17 mouse cellular contexts compared by ENCODE assay signal in the genomic region with DNA sequence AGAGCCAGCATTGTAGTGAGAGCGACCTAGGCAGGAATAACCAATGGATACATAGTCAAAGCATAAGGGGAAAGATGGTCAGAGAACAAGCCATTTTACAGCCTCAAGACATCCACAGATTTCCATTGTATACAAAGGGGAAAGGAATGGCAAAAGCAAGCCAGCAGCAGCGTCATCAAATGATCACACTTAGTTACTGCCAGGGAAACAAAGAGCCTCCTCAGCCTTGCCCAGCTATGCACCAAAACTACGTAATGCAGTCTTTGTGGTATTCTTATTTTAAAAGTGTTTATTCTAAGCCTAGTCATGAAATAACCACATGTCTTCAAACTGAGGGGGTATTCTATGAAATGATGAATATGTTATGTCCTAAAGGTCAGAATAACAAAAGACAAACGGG.
DNase-seq lines count a peak whose midpoint lies in the region; ATAC-seq and TF ChIP-seq lines count a peak whose summit lies in the region.
"Had no signal": no experiment of that assay in that cellular context is flagged by ENCODE, and none has a peak within 500 bp of the region (broad histone marks: within the 10 kb centered on the region; RNA-seq: fewer than 3 reads in every experiment).

No protein-coding gene starts in this region.

- WGBS in neural tube, embryonic 13.5 days = 51% methylated on average over 4 of the region's 4 CpGs
- 32% methylated on average over 4 of the region's 4 CpGs for WGBS in forebrain, postnatal 0 days
- 12% methylated on average over 4 of the region's 4 CpGs for WGBS in olfactory bulb, adult 2 months

- no peak overlapping the region for H3K4me2 ChIP-seq in neural tube, embryonic 13.5 days
- H3K4me2 ChIP-seq in forebrain, postnatal 0 days (ENCODE audit: low read depth) = no peak overlapping the region
- H3K4me2 ChIP-seq: heart, embryonic 13.5 days; limb, embryonic 12.5 days had no signal

- H3K36me3 ChIP-seq in neural tube, embryonic 13.5 days = no peaks in the 10 kb centered on the region
- no peaks in the 10 kb centered on the region for H3K36me3 ChIP-seq in forebrain, postnatal 0 days (ENCODE audit: insufficient read depth)
- H3K36me3 ChIP-seq: heart, embryonic 13.5 days; limb, embryonic 12.5 days had no signal

- no peak overlapping the region for H3K9ac ChIP-seq in neural tube, embryonic 13.5 days
- H3K9ac ChIP-seq in forebrain, postnatal 0 days = no peak overlapping the region
- H3K9ac ChIP-seq: heart, embryonic 13.5 days; limb, embryonic 12.5 days; liver, embryonic 14.5 days had no signal

- H3K9me3 ChIP-seq in neural tube, embryonic 13.5 days = no peaks in the 10 kb centered on the region
- no peaks in the 10 kb centered on the region for H3K9me3 ChIP-seq in forebrain, postnatal 0 days (ENCODE audit: low read length)
- H3K9me3 ChIP-seq: heart, embryonic 13.5 days; limb, embryonic 12.5 days had no signal

- no peak for TF ChIP-seq CTCF in forebrain, postnatal 0 days (IDR thresholded peaks at IDR 0.05; ENCODE audit: low read depth)
- no peak for TF ChIP-seq CTCF in olfactory bulb, adult 2 months (IDR thresholded peaks at IDR 0.05; ENCODE audit: insufficient read depth, low read depth, low read length)

- H3K27ac ChIP-seq in neural tube, embryonic 13.5 days (replicated peaks) = peak overlapping the region; percentile 90; the same call in 1 of the 2 replicates
- no peak overlapping the region for H3K27ac ChIP-seq in forebrain, postnatal 0 days (ENCODE audit: low read depth, low read length)
- 0 out of 2 replicates have a peak overlapping the region, but pooled peaks have one; percentile 40 for H3K27ac ChIP-seq in olfactory bulb, adult 2 months (ENCODE audit: insufficient read depth, low read depth, low read length)
- H3K27ac ChIP-seq: heart, embryonic 13.5 days; limb, embryonic 12.5 days; liver, embryonic 14.5 days had no signal

- no peaks in the 10 kb centered on the region for H3K27me3 ChIP-seq in neural tube, embryonic 13.5 days
- no peaks in the 10 kb centered on the region for H3K27me3 ChIP-seq in forebrain, postnatal 0 days (ENCODE audit: insufficient read depth, low read length)
- H3K27me3 ChIP-seq: heart, embryonic 13.5 days; limb, embryonic 12.5 days had no signal

- no peak for ATAC-seq in neural tube, embryonic 13.5 days (ENCODE audit: low read depth)
- ATAC-seq in forebrain, postnatal 0 days = no peak
- ATAC-seq: intestine, embryonic 16.5 days had no signal

- no peak overlapping the region for H3K4me3 ChIP-seq in neural tube, embryonic 13.5 days
- H3K4me3 ChIP-seq in forebrain, postnatal 0 days (ENCODE audit: low read depth, low read length) = no peak overlapping the region
- no peak overlapping the region for H3K4me3 ChIP-seq in olfactory bulb, adult 2 months (ENCODE audit: insufficient read depth, low read depth, low read length)
- H3K4me3 ChIP-seq: heart, embryonic 13.5 days; limb, embryonic 12.5 days had no signal

- no peak for TF ChIP-seq POLR2A in olfactory bulb, adult 2 months (IDR thresholded peaks at IDR 0.05; ENCODE audit: insufficient read depth, low read depth, low read length)

- peaks cover 84% of the 10 kb centered on the region for H3K4me1 ChIP-seq in neural tube, embryonic 13.5 days (replicated peaks)
- H3K4me1 ChIP-seq in forebrain, postnatal 0 days (ENCODE audit: insufficient read depth) = peaks cover 36% of the 10 kb centered on the region
- H3K4me1 ChIP-seq in olfactory bulb, adult 2 months (ENCODE audit: control insufficient read depth, insufficient read depth, low read length) = peaks cover 31% of the 10 kb centered on the region

- DNase-seq in layer of hippocampus, adult 11-12 months (ENCODE audit: low spot score) = peak; percentile 43
- no peak for DNase-seq in layer of hippocampus, adult 18-20 months (ENCODE audit: low spot score in 2 of 2)
- no peak for DNase-seq in neural tube, embryonic 10.5 days (ENCODE audit: extremely low spot score, low spot score)
- peak; percentile 54 for DNase-seq in forebrain, postnatal 0 days
- no peak for DNase-seq in right cerebral cortex, postnatal 4 days
- DNase-seq in spleen, postnatal 36 days (ENCODE audit: low spot score in 2 of 2) = no peak
- DNase-seq: cerebellum, adult 11-12 months; gastrocnemius, postnatal 25 days; kidney, postnatal 14 days; right cerebral cortex, postnatal 25 days; thymus, postnatal 4 days had no signal

Comparison
In these comparisons a context has a peak if more than half of its experiments do, and no peak if none do; other contexts are left out.
1. DNase-seq: peak in layer of hippocampus, adult 11-12 months (single experiment) and forebrain, postnatal 0 days (single experiment); none in layer of hippocampus, adult 18-20 months (0 of 2), neural tube, embryonic 10.5 days (single experiment), right cerebral cortex, postnatal 4 days (single experiment) and spleen, postnatal 36 days (0 of 2).